Mouse (Mus musculus): ENCODE measurements around the gene Hs3st5.
"Not testable (repeated sequence)": the region's sequence is repeated elsewhere in the genome, so short reads cannot be mapped to it uniquely, and the experiment has no call there.

Hs3st5 gene

DNA sequence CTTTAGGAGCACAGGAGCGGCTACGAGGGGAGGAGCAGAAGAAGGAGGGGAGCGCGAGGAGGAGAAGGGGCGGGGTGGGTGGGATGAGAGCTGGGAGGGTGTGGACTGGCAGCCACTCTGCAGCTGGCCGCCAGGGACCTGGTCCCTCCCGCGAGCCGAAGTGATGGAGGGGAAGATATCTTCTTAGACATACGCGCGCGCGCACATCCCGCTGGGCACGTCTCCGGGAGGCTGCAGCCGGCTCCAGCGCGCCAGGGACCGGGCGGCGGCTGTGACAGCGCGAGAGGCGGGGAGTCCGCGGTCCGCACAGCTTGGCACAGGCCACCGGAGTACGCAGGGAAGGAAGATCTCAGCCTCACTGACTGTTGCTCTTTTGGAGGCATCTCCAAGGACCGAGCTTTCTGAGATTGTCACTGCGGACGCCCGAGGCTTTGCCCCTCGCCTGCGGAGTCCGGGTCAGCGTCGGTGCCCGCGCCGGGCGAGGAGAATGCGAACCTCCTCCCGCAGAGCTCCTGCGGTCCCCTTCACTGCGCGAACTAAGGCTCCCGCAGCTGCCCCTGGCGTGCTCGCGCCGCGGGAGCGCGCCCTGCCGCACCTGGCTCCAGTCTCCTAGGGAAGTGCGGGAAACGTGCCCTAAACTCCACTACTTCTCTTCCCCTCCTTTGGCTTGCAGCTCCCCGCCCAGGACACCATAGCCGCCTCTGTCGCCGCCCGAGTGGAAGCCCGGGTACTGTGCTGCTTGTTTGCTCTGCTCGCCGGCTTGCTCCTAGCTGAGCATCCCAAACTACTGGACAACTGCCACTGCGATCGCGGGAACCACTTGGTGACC is at the start of gene Hs3st5:
Gene Hs3st5 (plus strand): TSS at position 88 of the 829 bp plus-strand sequence.
- DNase-seq: peak; percentile 68

DNA sequence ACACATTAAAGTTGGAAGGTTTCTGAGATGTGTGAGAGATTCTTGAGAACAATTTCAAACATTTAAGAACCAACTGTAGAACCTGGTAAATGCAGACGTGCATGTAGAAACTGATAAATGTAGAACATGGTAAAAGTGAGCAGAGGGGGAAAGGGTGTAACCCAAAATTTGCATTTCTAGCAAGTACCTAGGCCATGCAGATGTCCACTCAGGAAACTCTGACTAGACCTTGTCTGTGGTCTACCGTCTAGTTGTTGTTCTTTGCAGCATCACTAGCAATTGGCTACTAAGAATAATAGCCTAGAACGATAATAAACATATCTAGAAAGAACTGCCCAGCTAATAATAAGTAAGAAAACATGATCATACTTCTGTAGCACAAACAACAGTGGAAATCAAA is 38.0 kb upstream of the Hs3st5 start:
- DNase-seq: no peak

DNA sequence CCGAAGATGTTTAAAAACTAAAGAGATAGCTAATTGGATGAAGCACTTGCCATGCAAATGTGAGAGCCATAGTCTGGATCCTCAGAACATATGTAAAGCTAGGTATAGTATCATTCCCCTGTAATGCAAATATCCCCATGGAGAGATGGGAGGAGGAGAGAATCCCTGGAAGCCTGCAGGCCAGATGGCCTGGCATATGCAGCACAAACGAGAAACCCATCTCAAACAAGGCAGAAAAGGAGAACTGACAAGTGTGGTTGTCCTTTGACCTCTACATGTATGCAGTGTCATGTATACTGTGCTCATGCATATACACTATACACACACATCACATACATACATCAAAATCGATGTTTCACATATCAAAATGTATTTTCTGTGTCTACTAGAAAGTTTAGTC is 35.5 kb upstream of the Hs3st5 start:
- peak; percentile 2 for DNase-seq

DNA sequence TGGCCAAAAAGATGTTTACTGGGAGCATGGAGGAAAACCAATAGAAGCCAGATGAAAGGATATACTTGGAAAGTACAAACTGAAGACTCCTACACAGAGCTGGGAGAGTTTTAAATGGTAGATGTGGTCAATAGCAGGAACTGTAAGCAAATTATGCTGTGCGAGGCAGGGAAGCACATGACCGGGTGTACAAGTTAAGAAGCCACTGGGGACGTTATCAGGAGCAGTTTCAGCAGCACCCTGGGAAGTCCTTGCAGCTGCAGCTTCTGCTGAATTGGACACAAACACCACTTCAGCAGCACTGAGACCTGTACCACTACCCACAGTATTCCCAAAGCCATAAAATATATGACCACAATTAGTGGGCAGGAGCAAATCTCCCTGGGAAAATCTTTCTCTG is 31.8 kb upstream of the Hs3st5 start:
- no peak for DNase-seq

DNA sequence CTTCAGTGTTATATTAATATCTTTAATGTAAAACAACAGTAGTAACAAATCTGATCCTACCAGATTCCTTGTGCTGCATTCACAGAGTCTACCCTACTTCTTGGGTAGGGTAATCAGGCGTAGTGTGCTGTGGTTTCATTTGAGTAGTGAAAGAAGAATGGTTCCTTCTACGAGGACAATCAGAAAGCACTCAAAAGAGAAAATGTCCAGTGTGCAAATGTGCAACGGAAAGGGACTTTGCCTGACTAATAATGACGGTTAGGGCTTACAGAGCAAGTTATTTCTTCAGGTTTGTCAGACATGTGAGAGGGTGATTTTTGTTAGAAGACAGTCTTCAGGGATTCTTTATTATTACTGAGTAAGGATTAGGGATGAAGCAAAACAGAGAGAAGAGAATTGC is 29.1 kb upstream of the Hs3st5 start:
- DNase-seq: no peak

DNA sequence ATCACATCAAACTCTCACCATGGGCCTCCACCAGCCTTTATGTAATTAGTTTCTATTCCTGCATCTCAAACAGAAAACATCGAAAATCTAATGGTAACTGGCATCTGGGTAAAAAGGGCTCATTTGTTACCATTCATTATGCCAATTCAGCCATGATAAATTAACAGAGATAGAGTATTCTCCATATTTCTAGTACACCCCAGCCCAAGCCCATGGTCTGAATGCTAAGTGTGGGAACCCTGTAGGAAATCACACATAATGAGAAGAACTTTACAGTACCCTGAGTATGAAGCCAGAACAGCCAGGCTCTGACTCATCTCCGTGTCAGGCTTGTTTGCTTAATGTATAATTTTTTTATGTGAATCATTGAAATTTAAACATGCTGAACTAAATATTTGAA is 23.3 kb upstream of the Hs3st5 start:
- no peak for DNase-seq

DNA sequence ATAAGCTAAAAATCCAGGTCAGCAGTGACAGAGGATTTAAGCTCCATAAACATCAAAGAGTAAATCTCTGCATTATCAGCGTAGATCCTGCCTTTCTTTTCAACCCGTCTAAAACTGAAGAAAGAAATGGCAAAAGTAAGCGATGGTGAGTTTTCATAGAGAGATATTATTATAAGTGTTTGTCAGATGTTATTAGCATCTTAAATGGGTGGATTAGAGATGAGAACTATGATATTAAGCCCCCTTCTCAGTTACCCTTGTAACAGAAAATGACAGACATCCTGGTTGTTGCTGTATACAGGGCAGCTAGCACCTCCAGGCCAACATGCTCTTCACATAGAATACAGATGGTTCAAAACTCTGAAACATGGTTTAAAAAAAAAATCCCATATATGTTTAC is 22.6 kb upstream of the Hs3st5 start:
- DNase-seq: no peak

DNA sequence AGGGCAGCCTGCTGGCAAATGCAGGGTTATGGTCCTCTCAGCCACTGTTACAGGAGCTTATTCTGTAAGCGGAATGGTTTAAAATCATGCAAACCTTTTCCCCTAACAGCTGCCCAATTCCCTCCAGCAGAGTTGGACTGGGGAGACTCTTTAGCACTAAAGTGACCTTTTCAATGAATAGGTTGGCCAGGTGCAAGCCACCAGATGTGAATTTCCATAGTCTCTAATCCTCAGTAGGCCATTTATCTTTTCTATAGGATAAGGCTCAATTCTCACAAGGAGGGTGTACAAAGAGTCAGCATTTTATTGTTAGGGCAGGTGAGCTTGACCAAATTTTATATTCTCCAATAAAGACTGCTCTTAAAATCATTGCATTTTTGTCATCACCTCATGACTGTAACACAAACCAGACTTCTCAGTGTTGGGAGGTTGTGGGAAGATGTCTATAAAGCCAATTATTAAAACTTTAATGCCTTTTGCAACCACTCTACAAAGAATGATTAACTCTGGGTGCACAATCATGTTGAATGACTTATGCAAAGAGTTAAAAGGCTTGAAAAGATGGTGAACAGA is 21.8 kb upstream of the Hs3st5 start:
- no peak for DNase-seq

DNA sequence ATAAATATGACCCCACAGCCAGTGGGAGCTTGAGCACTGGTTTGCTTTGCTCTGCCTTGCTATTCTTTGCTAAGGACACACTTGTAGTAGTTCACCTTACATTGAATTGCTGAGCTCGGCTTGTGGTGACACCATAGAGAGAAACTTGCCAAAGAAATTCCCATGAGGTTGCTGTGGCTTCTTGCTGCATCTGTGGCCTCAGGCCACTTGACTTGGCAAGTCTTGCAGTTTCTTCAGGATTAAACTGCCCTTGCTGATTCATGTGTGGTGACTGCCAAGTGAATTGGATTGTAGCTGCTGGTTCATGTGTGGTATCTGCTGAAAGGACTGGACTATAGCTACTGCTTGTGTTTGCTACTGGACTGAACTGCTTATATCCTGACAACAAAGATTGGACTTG is 13.0 kb upstream of the Hs3st5 start:
- DNase-seq: no peak

DNA sequence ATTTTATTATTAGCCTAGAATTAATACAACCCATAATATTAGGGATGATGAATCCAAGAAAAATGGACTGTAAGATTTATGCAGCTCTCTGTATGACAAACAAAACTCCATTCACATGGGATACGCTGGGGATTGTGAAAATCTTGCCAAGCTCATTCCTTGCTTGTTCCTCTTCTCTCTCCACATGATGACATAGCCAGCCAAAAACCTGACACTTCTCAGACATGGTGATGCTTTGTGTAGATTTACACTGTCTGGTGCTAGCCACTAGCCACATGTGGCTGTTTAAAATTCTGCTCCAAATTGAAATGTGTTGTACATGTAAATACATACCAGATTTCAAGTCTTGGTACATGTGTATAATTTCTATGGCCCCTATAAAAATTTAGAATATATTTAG is 6.9 kb upstream of the Hs3st5 start:
- DNase-seq: no peak

DNA sequence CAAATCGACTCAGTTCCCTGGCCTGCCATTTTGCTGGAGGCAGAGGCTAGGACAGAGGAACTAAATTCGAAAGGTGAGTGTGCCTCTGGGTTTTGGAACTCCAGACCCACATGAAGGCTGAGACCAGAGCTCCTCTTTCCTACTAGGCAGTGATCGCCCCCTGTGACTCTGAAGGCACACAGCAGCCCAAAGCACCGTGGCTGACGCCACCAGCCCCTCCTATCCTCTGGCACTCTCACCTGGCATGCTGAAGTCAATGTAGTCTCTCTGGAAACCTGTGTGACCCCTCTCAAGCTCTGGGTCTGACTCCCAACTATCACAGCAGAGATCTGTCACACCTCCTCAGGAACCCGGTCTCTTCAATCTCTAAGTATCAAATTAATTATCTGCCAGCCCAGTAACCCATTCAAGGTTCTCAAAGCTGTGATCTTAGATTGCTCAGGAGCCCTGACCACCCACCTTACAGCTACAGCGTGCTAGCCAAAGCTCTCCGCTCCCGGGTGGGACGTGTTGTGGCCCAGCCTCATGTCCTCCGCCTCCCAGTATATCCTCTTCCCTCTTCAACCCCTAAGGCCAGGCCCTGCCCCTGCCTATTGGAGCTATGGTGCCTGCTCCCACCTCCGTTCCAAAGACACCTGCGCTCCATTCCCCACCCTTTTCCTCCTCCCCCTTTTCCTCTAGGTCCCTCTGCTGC is 434 bp upstream of the Hs3st5 start:
- DNase-seq: peak; percentile 28

DNA sequence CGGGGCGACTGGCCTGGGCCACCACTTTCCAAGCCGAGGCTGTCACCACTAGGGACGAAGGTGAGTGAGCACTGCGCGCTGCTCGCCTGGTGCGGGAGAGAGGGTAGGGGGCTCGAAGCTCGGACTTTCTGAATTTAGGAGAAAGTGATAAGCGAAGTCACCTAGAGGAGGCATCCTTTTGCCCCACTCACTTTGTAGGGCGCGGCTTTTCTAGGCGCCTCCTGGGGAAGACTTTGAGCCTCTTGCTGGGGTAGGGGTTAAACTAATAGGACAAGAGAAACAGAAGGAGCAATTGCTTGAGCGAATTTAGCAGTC is 899 bp downstream of the Hs3st5 start:
- no peak for DNase-seq

DNA sequence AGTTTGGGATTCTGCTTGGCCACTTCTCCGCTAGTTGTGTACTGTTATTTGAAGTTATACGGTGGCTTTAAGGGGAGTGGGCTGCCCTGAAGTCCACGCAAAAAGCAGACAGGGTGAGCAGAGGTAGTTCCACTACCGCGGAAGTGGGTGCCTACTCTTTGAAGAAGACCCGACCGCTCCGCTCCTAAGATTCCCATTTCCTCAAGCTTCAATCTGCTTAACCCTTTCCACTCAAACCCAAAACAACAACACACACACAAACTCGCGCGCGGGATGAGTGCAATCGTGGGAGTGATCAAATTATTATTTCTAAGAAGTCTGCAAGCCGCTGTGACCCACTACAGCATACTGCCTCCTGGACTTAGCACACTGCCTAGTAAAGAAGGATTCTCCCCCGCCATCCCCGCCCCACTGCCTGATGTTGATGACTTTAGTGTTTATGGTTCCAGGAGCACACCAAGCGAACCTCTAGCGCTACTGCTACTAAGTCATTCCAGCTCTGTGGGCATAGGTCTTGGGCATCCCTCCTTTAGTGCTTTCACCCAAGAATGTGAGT is 1.5 kb downstream of the Hs3st5 start:
- DNase-seq: no peak

DNA sequence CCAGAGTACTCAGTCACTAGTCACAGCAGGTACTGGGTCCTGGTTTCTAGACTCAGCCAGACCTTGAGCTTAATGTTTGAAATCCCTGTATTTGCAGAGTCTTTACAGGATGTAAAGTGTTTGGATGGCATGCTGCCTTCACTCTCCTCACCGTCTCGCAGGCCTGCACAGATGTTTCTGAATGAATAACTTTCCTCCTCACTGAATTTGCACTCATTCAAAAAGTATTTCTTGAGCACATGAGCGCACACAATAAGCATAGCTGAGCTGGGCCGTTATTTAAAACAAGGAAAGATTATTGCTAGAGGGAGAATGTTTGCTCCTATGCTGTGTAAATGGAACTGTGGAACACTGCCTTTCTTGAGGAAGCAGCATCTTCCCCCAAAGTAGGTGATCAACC is 2.9 kb downstream of the Hs3st5 start:
- DNase-seq: no peak

DNA sequence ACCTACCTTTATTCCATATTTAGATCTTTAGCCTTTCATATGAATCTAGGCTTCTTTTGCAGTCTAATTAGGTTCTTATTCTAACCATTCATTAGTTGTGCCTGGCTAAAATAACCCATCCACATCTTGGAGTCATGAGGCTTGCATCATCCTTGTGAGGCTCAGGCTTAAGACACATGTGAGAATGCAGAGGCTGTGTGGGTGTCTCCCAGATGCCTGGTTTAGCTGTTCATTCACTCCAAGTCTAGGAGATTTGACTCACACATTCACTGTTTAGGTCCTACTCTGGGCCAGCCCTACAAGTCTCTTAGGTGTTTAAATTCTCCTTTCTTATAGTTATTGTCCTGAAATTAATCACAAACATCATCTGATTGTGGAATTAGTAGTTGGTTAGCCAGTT is 17.3 kb downstream of the Hs3st5 start:
- DNase-seq: no peak

DNA sequence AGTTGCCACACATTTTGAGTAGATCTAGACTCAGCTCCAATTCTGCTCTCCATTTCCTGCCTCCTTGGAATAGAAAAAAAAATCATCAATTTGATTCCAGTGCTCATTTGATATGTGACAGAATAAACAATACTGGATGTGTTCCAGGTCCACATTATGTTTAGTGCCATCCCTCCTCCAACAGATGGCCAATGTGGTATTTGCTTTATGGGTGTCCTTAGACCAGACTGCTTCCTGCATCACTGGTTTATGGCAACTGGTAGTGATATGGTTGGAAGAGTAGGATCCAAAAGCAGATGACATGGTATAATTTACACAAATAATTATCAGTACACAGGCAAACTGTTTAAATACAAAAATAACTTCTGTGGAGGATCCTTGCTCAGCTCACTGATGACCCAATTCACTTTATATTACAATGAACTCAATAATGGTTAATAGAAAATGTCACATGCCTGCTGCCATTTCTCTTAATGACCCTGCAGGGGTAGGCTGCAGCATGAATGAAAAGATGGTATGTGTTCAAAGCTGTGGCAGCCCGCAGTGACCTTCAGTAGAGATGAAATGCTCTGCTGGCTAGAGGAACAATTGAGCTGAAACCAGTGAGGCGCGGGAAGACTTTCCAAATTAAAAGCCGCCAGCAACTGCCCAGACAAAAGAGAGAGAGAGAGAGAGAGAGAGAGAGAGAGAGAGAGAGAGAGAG is 27.2 kb downstream of the Hs3st5 start:
- DNase-seq: no peak

DNA sequence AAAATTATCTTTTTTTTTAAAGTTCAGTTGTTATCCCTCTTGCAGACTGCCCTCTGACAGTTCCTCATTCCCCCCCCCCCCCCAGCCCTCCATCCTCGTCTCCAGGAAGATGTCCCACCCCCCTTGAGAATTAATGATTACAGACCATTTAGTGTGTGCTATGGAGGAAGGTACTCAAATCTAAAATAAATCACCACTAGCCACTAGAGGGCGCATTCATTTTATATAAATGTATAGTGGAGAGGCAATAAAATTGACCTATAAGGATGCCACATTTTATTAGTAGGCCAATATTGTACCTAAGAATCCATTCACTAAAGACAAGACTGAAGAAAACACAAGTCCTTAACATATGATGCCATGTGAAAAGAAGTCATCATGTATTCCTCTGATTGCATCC is 40.0 kb downstream of the Hs3st5 start:
- DNase-seq: no peak

DNA sequence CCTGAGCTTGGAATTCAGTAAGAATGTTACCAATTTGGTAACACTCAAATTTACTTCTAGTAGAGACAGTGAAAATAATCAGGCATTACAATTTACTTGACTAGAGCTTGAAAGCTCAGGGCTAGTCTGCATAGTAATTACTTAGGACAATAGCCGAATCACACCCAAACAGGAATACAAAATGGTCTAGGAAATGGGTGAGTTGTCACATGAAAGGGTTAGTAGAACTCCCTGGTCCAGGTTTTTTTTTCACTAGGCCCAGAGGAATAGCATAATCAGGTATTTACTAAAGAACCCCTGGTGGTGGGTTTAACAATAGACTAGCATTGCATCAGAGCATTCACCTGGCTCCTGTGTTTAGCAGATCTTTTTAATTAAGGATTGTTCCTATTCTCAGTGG is 41.1 kb downstream of the Hs3st5 start:
- not testable (repeated sequence) for DNase-seq

DNA sequence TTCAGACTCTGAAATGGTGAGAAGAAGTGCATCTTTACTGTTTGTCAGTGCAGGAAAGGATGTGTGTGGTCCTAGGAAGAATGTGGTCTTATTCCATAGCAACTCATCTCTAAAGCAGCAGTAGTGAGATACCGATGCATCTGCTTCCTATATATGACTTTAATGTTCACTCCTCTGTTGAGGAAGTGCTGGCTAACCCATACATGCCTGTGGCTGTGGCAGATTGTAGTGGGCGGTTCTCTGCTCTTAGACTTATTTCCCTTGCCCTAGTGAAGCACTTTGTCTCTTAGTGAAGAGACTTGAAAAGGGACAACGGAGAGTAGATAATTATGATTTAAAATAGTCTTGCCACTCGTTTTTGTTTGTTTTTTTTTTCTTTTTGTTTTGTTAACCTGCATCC is 47.4 kb downstream of the Hs3st5 start:
- no peak for DNase-seq

DNA sequence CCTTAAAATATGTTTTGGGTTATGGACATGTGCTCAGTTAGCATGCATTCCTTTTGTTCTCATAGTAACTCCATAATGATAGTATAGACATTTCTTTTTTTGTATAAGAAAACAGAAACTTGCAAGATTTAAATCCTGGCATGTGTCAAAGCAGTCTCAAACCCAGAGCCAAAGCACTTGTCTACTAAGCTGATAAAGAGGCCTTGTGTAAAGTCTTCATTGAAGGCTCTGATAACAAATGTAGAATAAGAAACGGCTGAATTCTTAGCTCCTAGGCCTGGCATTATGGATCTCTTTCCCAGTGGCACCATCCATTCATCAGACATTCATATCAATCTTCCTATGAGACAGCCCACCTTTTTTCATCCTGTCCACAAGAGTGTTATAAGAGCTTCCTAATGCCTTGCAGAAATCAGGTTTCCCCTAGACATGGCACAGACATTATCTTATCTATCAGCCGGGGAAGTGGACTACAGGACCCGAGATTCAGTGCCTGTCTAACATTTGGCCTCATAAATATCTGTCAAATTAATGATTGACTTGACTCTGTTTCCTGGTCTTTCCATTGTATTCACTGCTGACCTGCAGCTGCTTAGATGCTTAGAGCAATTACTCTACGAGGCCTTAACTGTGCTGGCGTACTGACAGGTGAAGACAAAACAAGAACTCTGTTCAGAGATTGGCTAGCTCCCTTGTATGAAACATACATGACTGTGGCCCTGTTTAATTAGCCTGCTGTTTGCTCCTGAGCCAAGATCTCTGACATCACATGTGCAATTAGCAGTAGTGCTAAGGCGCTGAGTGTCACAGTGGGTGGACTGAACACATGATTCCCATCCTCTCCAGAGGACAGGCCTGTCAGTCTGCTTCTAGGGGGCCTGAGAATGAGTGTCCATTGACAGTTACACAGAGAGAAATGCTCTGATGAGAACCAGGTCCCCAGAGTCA is 48.6 kb downstream of the Hs3st5 start:
- no peak for DNase-seq

DNA sequence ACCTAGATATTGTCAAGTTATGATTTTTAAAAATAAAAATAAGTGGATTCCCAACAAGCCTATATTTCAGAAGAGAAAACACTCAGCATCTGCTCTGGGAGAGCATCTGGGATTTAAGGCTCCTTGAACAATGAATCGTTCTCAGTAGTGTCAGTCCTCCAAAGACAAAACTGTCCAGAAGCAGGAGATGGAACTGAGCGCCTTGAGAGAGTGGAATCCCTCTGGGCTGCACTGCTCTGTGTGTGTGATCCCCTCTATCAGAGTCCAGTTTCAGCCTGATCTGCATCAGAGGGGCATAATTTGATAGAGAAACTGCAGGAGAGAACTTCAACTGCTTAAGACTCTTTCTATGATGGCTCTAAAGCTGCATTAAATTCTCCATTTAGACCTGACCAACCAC is 49.5 kb downstream of the Hs3st5 start:
- DNase-seq: no peak

DNA sequence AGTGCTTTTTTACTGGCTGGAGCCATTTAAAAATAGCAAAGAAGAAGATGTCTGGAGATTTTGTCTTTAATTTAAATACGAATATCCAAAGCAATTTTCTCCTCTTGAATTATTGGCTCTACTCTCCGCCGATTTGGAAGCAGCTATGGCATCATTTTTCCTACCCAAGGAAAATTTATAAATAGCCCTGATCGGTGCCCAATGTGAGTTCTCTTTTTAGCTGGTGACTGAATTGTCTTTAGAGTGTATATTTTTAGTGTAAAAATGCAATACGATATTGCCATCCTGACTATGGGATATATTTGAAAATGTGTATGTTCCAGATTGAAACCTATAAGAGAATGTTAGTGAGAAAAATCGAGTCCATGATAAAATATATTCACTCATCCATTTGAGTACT is 51.1 kb downstream of the Hs3st5 start:
- no peak for DNase-seq

All from cerebellum, adult 9-11 months (tissue).